ENCODE assay signal across 9 mouse cellular contexts in genomic region chr19:53807276-53807801, GRCm38 (mm10).
DNase-seq lines count a peak whose midpoint lies in the region; ATAC-seq and TF ChIP-seq lines count a peak whose summit lies in the region.
"Had no signal": no experiment of that assay in that cellular context is flagged by ENCODE, and none has a peak within 500 bp of the region (broad histone marks: within the 10 kb centered on the region; RNA-seq: fewer than 3 reads in every experiment).

No protein-coding gene starts in this region.

- H3K36me3 ChIP-seq in E14TG2a.4 (ENCODE audit: insufficient read depth, low read length) = no peaks in the 10 kb centered on the region

- DNase-seq in layer of hippocampus, adult 2 months (ENCODE audit: low spot score in 2 of 2) = no peak
- DNase-seq in layer of hippocampus, postnatal 10 days (ENCODE audit: low spot score in 2 of 2) = no peak
- peak; percentile 71 for DNase-seq in thymus, postnatal 0 days (ENCODE audit: low spot score)
- DNase-seq in adrenal gland, postnatal 14 days = no peak
- no peak for DNase-seq in cerebellum, postnatal 14 days
- DNase-seq: kidney, adult 18-20 months; layer of hippocampus, postnatal 36 days had no signal

- peak overlapping the region; percentile 39; the same call in 1 of the 2 replicates for H3K27ac ChIP-seq in layer of hippocampus, adult 2 months

- no peak for TF ChIP-seq CTCF in layer of hippocampus, adult 2 months (conservative IDR thresholded peaks at IDR 0.05)
- no peak for TF ChIP-seq CTCF in E14TG2a.4 (conservative IDR thresholded peaks at IDR 0.05; ENCODE audit: low read length)

- peaks cover 37% of the 10 kb centered on the region for H3K4me1 ChIP-seq in E14TG2a.4 (replicated peaks; ENCODE audit: low read depth, low read length)

- peak; percentile 52 to 63 for ATAC-seq in hematopoietic stem cell, adult 5-6 weeks (replicated peaks in 1 of 2; ENCODE audit: insufficient read depth in 1 of 2, low FRiP score in 2 of 2, low TSS enrichment in 1 of 2, low read depth in 1 of 2, poor library complexity in 2 of 2, severe bottlenecking in 2 of 2)

- H3K9me3 ChIP-seq in E14TG2a.4 (ENCODE audit: low read length) = no peaks in the 10 kb centered on the region

- no peak overlapping the region for H3K4me3 ChIP-seq in layer of hippocampus, adult 2 months
- peak overlapping the region; percentile 35; the same call in 1 of the 2 replicates for H3K4me3 ChIP-seq in E14TG2a.4 (replicated peaks; ENCODE audit: low read length)

- peaks cover 8% of the 10 kb centered on the region for H3K27me3 ChIP-seq in E14TG2a.4 (ENCODE audit: insufficient read depth, low read length)
